Mouse (Mus musculus) heart, postnatal 25 days (tissue): ENCODE data around the gene Gm20388. TPM values are rescaled to one million over a fixed set of nuclear protein-coding genes. Genes with fewer than 3 reads are reported as not detected.

Experiments
- DNase-seq: peaks from one replicate; pipeline ENCODE4 v3.0.0; 2022; ENCODE audit warnings: low spot score
- intact Hi-C: fragments of 180-260 bp; cut with DNase I; formaldehyde crosslinking; loops from one replicate; pipeline ENCODE4 v1.15.1; 2025
- total RNA-seq, 2 experiments: library from RNA; stranded (reverse); gene quantifications; 2 replicates each; pipeline ENCODE4 v1.2.3; 2021

Gene Gm20388
- total RNA-seq, 2 experiments from 2014 or later: 2.7 TPM; not detected in 1

DNA sequence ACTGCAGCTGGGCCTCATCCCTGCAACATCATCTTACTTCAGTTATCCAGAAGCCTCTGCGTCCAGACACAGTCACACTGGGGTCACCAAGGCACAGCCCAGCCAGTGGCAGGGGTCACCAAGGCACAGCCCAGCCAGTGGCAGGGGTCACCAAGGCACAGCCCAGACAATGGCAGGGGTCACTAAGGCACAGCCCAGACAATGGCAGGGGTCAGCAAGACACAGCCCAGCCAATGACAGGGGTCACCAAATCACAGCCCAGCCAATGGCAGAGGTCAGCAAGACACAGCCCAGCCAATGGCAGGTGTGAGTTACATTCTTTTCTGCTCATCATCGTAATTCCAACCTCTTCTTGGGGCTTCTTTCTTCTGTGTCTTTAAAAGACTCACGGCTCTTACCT, 2173.5 kb downstream of the Gm20388 start:
- DNase-seq: no peak
- intact Hi-C loops: loop anchor here (5.0 kb wide), 1 partner anchor 48 kb away; no protein-coding TSS in a partner anchor

GRCm38 (mm10) chr8:122084726-122085410, 2174.2 kb downstream of the Gm20388 start:
- intact Hi-C loops: loop anchor here (5.0 kb wide), 1 partner anchor 47 kb away; no protein-coding TSS in a partner anchor

DNA sequence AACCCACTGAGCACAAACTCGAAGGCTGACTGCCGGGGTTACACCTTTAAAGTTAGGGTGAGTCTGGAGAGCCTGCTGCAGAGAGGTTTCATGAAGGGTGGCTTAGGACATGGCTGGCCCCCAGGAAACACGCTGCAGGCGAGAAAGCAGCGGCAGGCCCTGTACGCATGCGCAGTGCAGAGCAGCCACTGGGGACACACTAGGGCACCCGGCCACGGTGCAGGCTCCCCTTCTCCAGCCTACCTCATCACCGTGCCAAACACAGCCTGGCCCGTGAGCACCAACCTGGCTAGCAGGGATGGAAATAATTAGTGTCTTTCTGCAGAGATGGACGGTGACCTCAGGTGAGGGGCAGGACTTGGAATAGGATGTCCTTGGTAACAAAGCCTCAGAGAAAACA, 2175.4 kb downstream of the Gm20388 start:
- intact Hi-C loops: no loop called here
- no peak for DNase-seq

More at GRCm38 (mm10) chr8:122084726-122085410, 2174.2 kb downstream of the Gm20388 start:
- no peak for DNase-seq

DNA sequence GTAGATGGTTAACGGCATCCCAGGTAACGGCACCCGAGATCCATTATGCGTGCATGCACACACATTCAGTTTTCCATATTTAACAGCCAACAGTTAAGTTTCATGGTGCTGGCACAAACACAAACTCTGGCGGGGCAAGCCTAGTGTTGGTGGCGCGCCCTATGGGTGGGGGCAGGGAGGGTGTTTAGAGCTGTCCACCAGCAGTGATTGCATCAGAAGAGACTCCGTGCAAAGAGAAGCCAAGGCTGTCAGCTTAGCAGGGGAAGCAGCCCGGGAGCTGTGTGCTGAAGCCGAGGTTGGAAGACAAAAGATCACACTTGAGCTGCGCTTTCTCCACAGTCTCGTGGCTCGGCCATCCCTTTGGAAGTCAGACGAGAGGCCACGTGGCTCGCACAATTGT, 2178.0 kb downstream of the Gm20388 start:
- intact Hi-C loops: no loop called here
- DNase-seq: no peak

GRCm38 (mm10) chr8:122089186-122089700, 2178.6 kb downstream of the Gm20388 start:
- intact Hi-C loops: no loop called here
- no peak for DNase-seq

DNA sequence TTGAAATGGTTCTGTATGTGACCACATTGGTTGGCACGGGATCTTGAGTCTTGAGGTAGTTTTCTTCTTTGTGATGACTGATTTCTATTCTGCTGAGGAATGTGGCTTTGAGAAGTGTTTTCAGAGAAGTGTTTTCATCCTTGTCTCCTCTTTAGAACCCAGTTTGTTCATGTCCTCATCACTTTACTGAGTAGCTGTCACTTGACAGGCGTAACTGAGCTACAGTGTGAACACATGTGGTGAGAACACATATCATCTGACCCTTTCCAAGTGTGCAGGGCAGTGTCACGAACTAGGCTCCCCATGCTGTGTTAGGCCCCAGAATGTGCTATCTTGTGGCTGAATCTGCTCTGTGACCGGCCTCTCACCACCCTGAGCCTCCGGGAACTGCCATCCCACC, 2181.8 kb downstream of the Gm20388 start:
- intact Hi-C loops: no loop called here
- DNase-seq: no peak

DNA sequence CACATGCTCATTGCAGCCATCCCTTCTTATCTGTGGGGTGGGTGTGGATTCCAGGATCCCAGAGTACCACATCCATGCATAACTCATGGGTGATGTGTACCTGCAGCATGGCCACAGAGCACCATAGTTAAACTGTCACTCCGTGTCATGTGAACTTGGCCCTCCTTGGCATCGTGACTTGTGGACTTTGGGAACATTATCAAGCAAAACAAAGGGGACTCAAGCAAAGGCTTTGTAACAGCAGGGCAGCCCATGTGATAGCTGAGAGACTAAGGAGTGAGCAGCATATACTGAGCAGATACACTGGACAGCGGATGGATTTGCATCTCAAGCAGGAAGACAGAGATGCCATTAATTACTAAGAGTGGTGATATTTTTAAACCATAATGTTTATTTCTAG, 2188.1 kb downstream of the Gm20388 start:
- no peak for DNase-seq
- intact Hi-C loops: no loop called here

DNA sequence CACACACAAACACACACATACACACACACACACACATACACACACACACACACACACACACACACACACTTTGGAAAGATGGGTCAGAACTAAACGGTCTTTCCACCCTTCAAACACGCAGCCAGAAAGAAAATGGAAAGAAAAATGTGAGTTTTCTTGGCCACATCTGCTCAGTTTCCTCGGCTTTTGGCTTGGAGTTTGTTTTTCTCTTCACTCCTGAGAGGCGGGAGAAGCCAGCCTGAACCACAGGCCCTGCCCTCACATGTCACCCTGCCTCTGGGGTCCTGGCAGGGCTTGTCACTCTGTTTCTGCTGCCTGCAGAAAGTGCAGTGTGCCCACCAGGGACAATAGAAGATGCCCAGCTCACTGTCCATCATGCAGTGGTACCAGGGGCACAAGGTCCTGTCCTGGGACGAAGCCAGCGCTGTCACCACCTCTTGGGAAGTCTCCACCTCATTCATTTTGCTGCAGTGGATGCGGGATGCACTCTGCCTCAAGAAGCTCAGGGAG, 2189.1 kb downstream of the Gm20388 start:
- intact Hi-C loops: no loop called here
- no peak for DNase-seq

GRCm38 (mm10) chr8:122101816-122102215, 2191.2 kb downstream of the Gm20388 start:
- intact Hi-C loops: no loop called here
- no peak for DNase-seq

- intact Hi-C loops: no loop called here
- DNase-seq: no peak
Observed at GRCm38 (mm10) chr8:122102286-122102685, 2191.6 kb downstream of the Gm20388 start.

DNA sequence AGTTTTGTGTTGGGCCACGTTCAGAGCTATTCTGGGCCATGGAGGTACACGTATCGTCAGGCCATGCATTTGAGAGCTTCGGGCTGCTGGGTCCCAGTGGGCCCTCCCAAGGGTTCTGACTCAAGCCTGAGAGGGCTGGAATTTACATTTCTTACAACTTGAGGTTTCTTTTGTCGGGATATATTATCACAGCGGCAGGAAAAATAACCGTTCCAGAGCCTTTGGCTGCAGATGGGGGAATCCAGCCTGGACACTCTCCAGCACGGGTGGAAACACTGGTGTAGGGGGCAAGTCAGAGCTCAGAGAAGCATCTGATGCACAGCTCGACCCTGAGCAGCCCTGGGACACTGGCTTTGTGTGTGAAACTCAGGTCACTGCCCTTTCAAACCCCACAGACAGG, 2192.6 kb downstream of the Gm20388 start:
- intact Hi-C loops: no loop called here
- DNase-seq: no peak

- intact Hi-C loops: no loop called here
- no peak for DNase-seq
Observed at GRCm38 (mm10) chr8:122104658-122105057, 2194.0 kb downstream of the Gm20388 start.

DNA sequence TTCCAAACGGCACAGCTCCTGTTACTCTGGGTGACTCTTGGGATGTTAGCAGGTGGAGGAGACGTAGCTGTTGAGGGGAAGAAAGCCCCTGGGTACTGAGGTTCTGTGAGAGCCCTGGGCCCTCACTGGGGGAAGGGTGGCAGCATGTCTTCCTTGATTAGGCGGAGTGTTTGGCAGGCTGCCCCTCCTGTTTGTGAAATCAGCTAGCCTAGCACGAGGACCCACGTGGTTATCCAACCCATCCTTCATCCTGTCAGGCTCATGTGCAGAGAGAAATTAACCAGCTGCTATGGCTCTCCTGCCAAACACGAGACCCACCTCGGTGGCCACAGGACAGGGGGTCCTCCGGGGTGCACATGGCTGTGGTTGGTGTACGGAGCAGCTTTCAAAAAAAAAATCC, 2195.6 kb downstream of the Gm20388 start:
- intact Hi-C loops: no loop called here
- DNase-seq: no peak

GRCm38 (mm10) chr8:122110240-122110866, 2199.7 kb downstream of the Gm20388 start:
- no peak for DNase-seq
- intact Hi-C loops: no loop called here

GRCm38 (mm10) chr8:122110867-122111253, 2200.2 kb downstream of the Gm20388 start:
- intact Hi-C loops: no loop called here
- no peak for DNase-seq

- DNase-seq: no peak
- intact Hi-C loops: no loop called here
Observed at GRCm38 (mm10) chr8:122111745-122112144, 2201.1 kb downstream of the Gm20388 start.

- intact Hi-C loops: no loop called here
- DNase-seq: no peak
Observed at GRCm38 (mm10) chr8:122112264-122112965, 2201.8 kb downstream of the Gm20388 start.

DNA sequence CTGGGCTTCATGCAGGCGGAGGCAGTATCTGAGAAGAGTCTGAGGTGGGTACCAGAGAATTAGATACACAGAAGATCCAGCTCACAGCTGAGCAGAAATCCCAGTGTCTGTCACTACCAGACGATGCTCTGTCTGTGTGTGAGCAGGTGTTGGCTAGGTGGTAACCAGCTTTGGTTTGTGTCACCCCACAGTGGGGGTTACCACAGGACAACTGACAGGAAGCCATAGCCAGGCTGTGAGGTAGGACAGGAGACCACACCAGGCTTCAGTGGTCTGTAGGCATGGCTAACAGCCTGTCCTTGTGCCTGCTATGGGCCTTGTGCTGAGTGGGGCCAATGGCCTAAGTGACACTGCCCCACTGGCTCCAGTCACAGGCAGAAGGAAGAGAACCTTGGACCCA, 2204.2 kb downstream of the Gm20388 start:
- no peak for DNase-seq
- intact Hi-C loops: no loop called here

- DNase-seq: no peak
- intact Hi-C loops: no loop called here
Observed at GRCm38 (mm10) chr8:122116716-122117357, 2206.2 kb downstream of the Gm20388 start.

- intact Hi-C loops: no loop called here
- no peak for DNase-seq
Observed at GRCm38 (mm10) chr8:122118097-122118496, 2207.5 kb downstream of the Gm20388 start.
